Mouse (Mus musculus) hindbrain, embryonic 13.5 days (tissue): ENCODE data around the gene Scp2. TPM values are rescaled to one million over a fixed set of nuclear protein-coding genes. Genes with fewer than 3 reads are reported as not detected.

Source experiments
- ATAC-seq: fragments of 200-750 bp; cut with Nextera tagmentation; 2 replicates; pipeline ENCODE4 v1.8.0; 2017; ENCODE audit warnings: moderate TSS enrichment; ENCODE audit not compliant: low FRiP score
- H3K27ac ChIP-seq: fragments of 300-500 bp; sonication (generic); 2 replicates; pipeline ENCODE4 v1.5.1; 2015; ENCODE audit warnings: inconsistent platforms, mild to moderate bottlenecking, moderate library complexity
- H3K27me3 ChIP-seq: fragments of 300-500 bp; sonication (generic); 2 replicates; pipeline ENCODE4 v1.6.1; 2015; ENCODE audit warnings: mild to moderate bottlenecking, inconsistent platforms
- H3K36me3 ChIP-seq: fragments of 300-500 bp; sonication (generic); 2 replicates; pipeline ENCODE4 v1.6.1; 2015; ENCODE audit warnings: mild to moderate bottlenecking, inconsistent platforms
- H3K4me1 ChIP-seq: fragments of 300-500 bp; sonication (generic); replicated peaks from 2 replicates; pipeline ENCODE4 v1.6.1; 2015; ENCODE audit warnings: inconsistent platforms
- H3K4me2 ChIP-seq: fragments of 300-500 bp; sonication (generic); 2 replicates; pipeline ENCODE4 v1.6.1; 2015; ENCODE audit warnings: inconsistent platforms, mild to moderate bottlenecking, moderate library complexity
- H3K4me3 ChIP-seq: fragments of 300-500 bp; sonication (generic); 2 replicates; pipeline ENCODE4 v1.5.1; 2015; ENCODE audit warnings: mild to moderate bottlenecking, inconsistent platforms
- H3K9ac ChIP-seq: fragments of 300-500 bp; sonication (generic); 2 replicates; pipeline ENCODE4 v1.6.1; 2015; ENCODE audit warnings: mild to moderate bottlenecking, inconsistent platforms
- H3K9me3 ChIP-seq: fragments of 300-500 bp; sonication (generic); 2 replicates; pipeline ENCODE4 v1.6.1; 2016; ENCODE audit warnings: inconsistent platforms
- WGBS: fragments of 180-500 bp; shearing (Covaris S2); methylation state at CpG from one replicate; pipeline ENCODE4 v1.1.7; 2015; 5-methylcytosine and 5-hydroxymethylcytosine counted together
- microRNA-seq: library from miRNA; unstranded; fragments of <30 nt; microRNA quantifications from one replicate; pipeline ENCODE4, GENCODE M21; 2016
- polyA plus RNA-seq: library from polyadenylated mRNA; unstranded; fragments of >200 nt; fragmentation: Nextera tagmentation; extraction: Ambion mirVana; gene quantifications from 2 replicates; pipeline ENCODE4 v1.2.1, GENCODE M21; 2015

Gene Scp2
- polyA plus RNA-seq, 1 experiment from 2014 or later = 228 TPM

DNA sequence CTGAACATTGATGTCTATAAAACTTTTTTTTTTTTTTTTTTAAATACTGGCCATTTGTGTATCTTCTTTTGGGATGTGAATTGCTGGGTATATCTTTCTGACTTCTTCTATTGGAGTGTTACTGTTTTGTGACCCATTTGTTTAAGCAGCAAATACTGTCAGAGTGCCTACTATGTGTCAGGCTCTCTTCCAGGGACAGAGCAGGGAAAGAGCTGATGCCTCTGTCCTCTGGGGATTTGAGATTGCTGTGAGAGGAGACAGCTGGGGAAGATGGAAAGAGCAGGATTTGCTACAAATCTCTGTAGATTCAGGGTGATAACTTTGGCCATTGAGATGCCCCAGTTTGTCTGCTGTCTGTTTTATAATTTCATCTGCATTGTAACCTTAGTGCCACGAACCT lies 145.4 kb downstream of the Scp2 start:
- 82% methylated on average over 1 of the region's 1 CpGs for WGBS
- Histone ChIP-seq H3K4me3 (no peak overlapping the region), H3K4me1 (peaks cover 5% of the 10 kb centered on the region; the same call in 1 of the 2 replicates), H3K27me3 (no peaks in the 10 kb centered on the region), H3K27ac (no peak overlapping the region), H3K9ac (no peak overlapping the region), H3K9me3 (0 out of 2 replicates have a peak, but pooled peaks cover 6% of the 10 kb centered on the region), H3K36me3 (no peaks in the 10 kb centered on the region), H3K4me2 (no peak overlapping the region)
- ATAC-seq = no peak

DNA sequence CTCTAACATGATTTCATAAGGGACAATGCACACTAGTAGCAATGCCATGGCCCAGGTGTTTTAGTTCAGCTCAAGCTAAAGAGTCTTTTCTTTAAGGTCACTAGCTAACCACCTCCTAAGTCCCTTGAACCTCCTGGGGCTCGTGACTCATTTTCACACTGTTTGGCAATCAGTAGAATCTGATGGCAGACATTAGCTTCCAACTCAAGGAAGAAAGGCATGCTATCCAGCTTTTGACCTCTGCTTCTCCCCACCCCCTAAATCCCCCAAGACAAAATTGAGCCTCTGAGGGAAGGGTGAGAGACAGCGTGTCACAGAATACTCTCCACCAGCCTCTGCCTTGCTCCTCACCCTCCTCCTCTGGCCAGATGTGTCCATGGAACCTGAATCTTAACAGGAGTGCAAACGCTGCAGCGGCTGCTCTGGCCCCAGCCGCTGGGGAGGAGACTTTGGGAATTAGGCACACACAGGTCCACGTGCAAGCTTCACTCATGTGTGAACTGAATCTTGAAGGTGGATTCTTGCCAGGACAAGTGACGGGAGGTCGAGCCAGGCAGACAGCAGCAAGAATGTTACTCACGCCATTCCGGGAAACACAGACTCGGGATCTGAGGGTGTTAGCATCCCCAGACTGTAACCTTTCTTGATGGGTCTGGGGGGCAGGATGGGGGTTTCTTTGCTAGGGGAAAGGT lies 146.0 kb downstream of the Scp2 start:
- Histone ChIP-seq H3K4me3 (no peak overlapping the region), H3K36me3 (no peaks in the 10 kb centered on the region), H3K4me2 (no peak overlapping the region), H3K9me3 (0 out of 2 replicates have a peak, but pooled peaks cover 6% of the 10 kb centered on the region), H3K27ac (no peak overlapping the region), H3K4me1 (peaks cover 5% of the 10 kb centered on the region; the same call in 1 of the 2 replicates), H3K9ac (no peak overlapping the region), H3K27me3 (no peaks in the 10 kb centered on the region)
- WGBS = 50% methylated on average over 11 of the region's 11 CpGs
- no peak for ATAC-seq

DNA sequence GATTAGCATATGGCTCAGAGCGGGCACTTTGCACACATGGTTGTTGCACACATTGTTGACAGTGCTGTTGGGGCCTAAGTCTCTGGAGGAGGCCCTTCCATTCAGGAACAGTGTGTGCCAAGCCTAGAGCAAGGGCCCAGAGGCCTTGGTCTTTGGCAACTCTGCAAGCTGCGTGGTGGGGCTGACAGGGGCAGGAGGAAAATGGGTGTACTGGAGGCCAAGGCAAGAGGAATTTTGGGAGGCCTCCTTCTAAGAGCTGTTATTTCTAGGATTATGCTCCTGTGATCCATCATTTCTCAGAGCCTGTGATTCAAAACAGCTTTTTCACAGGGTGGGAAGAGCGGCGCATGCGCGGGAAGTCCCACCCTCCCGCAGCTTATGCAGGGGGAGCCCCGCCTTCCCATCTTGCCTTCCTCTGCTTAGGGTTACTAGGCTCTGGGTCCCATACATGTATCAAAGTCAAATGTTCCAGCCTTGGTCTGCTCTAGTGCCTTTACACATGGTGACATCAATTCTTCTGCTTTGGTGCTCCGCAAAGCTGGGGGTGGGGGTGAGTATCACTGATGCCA lies 148.3 kb downstream of the Scp2 start:
- Histone ChIP-seq H3K4me1 (peaks cover 9% of the 10 kb centered on the region; the same call in 1 of the 2 replicates), H3K36me3 (no peaks in the 10 kb centered on the region), H3K27ac (no peak overlapping the region), H3K9me3 (0 out of 2 replicates have a peak, but pooled peaks cover 6% of the 10 kb centered on the region), H3K4me2 (no peak overlapping the region), H3K9ac (no peak overlapping the region), H3K4me3 (no peak overlapping the region), H3K27me3 (no peaks in the 10 kb centered on the region)
- WGBS = 92% methylated on average over 9 of the region's 9 CpGs
- ATAC-seq = no peak

DNA sequence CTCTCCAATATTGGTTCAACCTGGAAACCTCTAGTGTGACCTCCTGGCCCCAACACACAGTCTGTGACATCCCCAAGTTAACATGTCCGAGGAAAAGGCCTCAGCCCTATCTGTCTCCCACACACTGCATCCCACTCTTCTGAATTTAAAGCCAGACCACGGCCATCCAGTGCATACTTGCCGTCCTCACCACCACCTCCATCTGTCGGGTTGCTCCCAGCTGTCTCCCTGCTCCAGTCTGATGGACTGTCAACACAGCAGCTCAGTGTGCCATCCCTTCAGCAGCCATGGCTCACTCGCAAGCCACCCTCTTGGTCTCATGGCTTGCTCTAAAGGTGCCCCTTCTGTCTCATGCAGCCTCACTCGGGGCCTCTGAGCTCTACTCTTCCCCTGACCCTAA lies 149.1 kb downstream of the Scp2 start:
- H3K9me3 ChIP-seq = 0 out of 2 replicates have a peak, but pooled peaks cover 6% of the 10 kb centered on the region
- WGBS = 80% methylated on average over 6 of the region's 6 CpGs

DNA sequence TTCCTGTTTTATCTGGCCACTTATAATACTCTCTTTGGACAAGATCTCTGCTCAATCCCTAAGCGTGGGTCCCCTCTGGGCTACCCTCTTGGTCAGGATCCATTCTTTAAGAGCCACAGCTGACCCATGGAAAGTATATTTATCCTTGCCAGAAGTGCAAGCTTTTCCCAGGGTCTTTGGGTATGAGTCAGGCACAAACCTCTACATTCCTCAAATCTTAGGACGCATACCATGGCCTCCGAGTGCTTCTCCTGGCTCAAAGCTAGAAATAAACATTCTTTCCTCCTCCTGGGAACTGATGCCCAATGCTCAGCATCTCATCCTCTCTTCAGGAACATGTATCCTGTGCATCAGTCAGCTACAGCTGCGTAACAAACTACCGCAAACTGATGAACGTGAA lies 149.8 kb downstream of the Scp2 start:
- 0 out of 2 replicates have a peak, but pooled peaks cover 6% of the 10 kb centered on the region for H3K9me3 ChIP-seq
- no peak overlapping the region for H3K4me2 ChIP-seq
- peaks cover 9% of the 10 kb centered on the region; the same call in 1 of the 2 replicates for H3K4me1 ChIP-seq
- H3K4me3 ChIP-seq = no peak overlapping the region
- H3K9ac ChIP-seq = no peak overlapping the region
- no peaks in the 10 kb centered on the region for H3K36me3 ChIP-seq
- WGBS = 92% methylated on average over 6 of the region's 6 CpGs
- H3K27ac ChIP-seq = no peak overlapping the region
- no peak for ATAC-seq
- H3K27me3 ChIP-seq = no peaks in the 10 kb centered on the region

More for the DNA sequence above, 149.1 kb downstream of the Scp2 start:
- Histone ChIP-seq H3K9ac (no peak overlapping the region), H3K27me3 (no peaks in the 10 kb centered on the region), H3K4me2 (no peak overlapping the region), H3K4me3 (no peak overlapping the region), H3K27ac (no peak overlapping the region), H3K36me3 (no peaks in the 10 kb centered on the region), H3K4me1 (peaks cover 9% of the 10 kb centered on the region; the same call in 1 of the 2 replicates)
- no peak for ATAC-seq

Small RNA genes lying within 50 kb of the gene (microRNA-seq; reads per million reads assigned to microRNA genes)
- gene Mir6397 = not detected

Other genes with a start within 250 kb of the Scp2 start
- 19.0 and 20.0 TPM in 2 replicates for gene Cpt2, start 221.4 kb downstream of the Scp2 start, polyA plus RNA-seq
- gene Slc1a7, start 176.7 kb downstream of the Scp2 start, polyA plus RNA-seq = not detected in 2 replicates
- gene Podn, start 48.6 kb downstream of the Scp2 start, polyA plus RNA-seq = 0.13 and 0.18 TPM in 2 replicates
- gene Echdc2, start 20.4 kb upstream of the Scp2 start, polyA plus RNA-seq = 8.5 and 9.9 TPM in 2 replicates
- gene Zyg11a, start 73.0 kb upstream of the Scp2 start, polyA plus RNA-seq = not detected in 2 replicates
- 27.1 and 27.7 TPM in 2 replicates for gene Zyg11b, start 156.1 kb upstream of the Scp2 start, polyA plus RNA-seq
- 49.9 and 50.0 TPM in 2 replicates for gene Coa7, start 183.1 kb upstream of the Scp2 start, polyA plus RNA-seq
- gene Shisal2a, start 238.4 kb upstream of the Scp2 start, polyA plus RNA-seq = 4.9 and 5.3 TPM in 2 replicates